Mouse (Mus musculus): ENCODE results near the gene G6pc3. TPM values are rescaled to one million over a fixed set of nuclear protein-coding genes. Genes with fewer than 3 reads are reported as not detected.

Gene G6pc3
- polyA plus RNA-seq, 1 experiment = 87.5 TPM

DNA sequence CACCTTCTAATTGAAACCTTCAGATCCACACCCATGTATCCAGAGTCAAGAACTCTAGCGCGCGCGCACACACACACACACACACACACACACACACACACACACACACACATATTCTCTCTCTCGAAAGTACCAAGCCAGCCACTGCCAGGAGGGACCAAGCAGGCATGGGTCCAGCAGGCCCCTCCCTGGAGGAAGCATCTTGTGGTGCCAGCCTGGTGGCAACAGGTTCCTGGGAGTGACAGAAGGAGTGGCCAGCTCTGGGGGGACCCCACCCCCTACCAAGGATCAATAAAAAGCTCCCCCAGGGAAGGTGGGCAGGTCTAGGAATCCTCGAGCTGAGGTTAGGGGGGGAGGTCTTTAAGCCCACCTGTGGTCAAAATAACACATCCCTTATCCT is 28.0 kb downstream of the G6pc3 start:
- no peak for DNase-seq (ENCODE audit: extremely low spot score in 1 of 2, low spot score in 1 of 2)

DNA sequence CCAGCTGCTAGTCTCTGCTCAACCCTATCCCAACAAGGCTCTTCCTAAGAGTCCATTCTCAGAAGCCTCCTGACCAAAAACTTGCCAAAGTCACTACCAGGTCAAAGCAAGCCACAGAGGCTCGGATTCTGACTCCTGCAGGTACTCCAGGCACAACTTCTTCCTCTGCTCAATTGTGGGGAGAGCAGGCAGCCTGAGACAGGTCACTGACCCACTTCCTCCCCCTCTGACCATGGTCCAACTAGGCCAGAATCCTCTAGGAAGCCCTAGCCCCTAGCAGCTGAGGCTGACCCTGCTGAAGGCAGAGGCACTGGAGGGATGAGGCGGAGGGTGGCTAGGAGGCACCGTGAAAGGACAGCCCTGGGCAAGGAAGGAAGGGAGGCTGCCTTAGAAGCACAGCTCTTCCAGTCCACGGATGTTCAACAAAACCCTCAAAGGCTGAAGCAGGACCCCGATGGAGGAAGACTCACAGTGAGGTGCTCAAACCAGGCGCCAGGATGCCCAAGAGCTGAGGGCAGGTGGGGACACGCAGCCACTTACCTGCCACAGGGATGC is 28.5 kb downstream of the G6pc3 start:
- DNase-seq (ENCODE audit: extremely low spot score in 1 of 2, low spot score in 1 of 2) = no peak

DNA sequence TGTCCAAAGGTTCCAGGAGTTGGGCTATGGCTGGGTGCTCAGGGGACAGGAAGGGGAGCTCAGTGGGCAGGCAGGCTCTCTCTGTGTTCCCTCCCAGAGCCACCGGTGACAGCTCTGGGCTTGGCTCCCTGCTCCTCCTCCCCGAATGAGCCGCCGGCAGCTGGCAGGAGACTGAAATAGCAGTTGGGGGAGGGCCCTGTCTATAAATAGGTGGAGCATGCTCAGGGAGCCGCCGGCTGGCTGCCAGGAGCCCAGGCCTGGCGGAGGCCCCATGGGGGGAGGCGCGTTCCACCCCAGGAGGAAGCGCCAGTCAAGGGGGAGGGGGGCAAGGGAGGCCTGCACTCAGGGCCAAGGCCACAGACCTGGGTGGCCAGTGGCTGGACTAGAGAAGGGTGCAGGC is 29.4 kb downstream of the G6pc3 start:
- peak; percentile 94 to 98 for DNase-seq (ENCODE audit: extremely low spot score in 1 of 2, low spot score in 1 of 2)

DNA sequence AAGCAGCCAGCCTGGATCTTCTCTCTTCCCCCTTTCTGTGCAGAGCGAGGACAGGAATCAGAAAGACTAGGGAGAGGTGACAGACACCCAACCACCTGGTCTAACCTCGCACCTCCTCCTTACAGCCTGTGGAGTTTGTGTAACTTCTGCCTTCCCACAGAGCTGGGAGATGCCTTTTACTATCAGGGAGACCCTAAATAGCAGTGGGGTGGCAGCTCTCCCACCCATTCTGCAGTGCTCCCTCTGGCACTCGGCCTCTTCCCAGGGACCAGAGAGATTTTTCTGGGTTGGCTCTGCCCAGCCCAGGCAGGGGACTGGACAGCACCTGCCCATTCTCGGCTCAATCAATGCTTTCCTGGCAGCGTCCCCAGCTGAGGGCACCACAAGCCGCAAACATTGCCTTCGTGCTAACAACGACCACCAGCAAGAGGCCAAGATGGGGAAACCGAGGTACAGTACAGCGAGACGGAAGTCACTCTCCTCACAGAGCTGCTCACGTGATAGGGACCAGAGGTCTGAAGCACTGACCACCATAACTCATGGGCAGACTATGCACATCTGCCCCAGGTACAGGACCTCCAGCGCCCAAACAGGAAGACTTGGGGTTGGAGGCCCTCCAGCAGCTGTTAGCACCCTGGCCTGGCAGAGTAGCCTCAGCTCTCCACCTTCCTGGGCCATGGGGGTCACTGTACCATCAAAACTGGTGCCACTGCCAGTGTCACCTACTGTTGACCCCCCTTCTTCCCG is 30.0 kb downstream of the G6pc3 start:
- DNase-seq (ENCODE audit: extremely low spot score in 1 of 2, low spot score in 1 of 2) = no peak

DNA sequence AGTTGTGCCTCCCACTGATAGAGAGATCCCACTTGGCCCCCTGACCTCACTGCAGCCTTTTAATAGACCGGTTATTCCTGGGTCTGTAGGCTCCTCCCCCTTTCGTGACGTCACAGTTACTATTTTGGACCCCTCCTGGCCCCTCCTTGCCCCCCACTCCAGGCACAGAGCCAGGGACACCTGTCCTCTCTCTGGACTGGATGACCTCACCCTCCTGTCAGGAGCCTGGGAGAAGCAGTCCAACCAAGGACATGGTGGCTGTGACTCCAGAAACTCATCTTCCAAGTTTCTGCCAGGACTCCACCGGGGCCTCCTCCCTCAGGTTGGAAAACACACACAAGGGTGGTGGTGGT is 30.6 kb downstream of the G6pc3 start:
- DNase-seq (ENCODE audit: extremely low spot score in 1 of 2, low spot score in 1 of 2) = no peak

DNA sequence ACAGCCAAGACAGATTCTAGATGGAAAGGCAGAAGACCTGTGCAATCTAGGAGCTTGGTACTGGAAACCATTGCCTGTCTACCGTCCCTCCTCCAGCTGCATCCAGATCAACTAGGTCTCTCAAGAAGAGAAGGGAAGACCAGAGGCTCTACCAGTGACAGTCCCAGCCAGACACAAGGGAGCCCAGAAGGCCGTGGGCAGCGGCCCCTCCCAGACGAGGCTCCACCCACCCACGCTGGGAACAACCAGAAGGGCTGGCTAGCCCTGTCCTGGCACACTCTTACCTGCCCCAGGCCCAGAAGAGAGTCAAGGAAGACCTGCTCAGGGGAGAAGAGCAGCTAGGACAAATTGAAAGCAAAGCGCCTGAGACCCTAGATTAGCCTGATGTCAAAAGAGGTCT is 31.0 kb downstream of the G6pc3 start:
- DNase-seq (ENCODE audit: extremely low spot score in 1 of 2, low spot score in 1 of 2) = no peak

DNA sequence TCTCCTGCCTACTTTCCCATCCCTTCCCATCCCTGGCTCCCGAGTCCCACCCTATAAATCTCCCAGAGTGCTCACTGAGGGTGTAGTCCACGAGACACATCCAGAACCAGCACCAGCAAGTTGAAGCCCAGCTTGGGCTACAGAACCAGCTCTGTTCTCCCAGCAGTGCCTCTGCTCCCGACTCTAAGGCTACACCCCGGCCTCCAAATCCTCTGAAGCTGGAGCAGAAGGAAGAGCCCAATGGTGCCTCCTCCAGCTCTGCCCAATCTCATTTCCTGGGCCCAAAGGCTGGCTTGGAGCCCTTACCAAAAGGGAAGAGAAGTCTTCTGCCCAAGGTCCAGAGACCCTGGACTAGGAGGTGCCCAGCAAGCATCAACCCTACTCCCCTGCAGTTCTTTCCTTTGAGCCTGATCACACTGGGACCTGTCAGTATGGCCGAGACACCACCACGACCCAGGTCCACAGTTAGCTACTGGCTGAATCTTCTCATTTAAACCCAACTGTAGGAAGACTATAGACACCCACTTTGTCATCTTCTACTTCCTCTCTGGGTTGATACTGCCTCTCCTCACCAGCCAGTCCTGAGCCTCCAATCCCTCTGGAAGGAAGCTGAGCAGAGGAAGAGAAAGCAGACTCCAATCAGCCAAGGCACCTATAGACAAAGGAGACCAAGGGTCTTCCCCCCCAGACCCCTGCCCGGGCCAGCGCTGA is 32.0 kb downstream of the G6pc3 start:
- no peak for DNase-seq (ENCODE audit: extremely low spot score in 1 of 2, low spot score in 1 of 2)

DNA sequence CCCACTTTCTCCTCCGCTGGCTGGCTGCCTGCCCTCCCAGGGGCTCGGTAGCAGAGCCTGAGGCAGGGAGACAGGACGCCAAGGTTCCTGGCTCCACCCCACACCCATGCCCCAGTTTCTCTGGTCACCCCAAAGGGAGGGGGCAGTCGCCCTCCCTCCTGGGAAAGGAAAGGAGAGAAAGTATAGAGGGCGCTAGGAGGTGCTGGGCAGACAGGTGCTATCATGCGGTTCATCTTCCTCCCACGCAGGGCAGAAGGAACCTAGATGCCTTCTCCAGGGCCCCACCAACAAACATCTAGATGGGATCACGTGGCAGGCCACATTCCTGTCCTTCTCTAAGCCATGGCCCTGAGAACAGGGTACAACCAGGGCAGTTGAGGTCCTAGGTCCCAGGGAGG is 32.5 kb downstream of the G6pc3 start:
- DNase-seq (ENCODE audit: extremely low spot score in 1 of 2, low spot score in 1 of 2) = no peak

DNA sequence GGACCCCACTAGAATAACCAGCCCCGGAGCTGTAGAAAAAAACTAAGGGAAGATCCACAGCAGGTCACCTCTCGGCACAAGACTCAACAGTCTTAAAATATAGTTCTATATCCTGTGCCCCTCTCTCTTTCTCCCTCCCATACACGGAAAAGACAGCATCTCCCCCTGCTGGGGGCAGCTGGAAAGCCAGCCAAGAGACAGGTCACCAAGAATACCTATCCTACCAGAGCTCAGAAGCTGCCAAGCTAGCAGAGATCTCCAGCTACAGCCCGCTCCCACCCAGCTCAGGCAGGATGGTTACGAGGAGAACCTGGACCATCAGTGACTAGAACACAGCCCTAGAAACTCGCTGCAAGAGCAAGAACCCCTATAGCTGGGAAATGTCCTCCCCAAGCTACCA is 33.7 kb downstream of the G6pc3 start:
- DNase-seq (ENCODE audit: extremely low spot score in 1 of 2, low spot score in 1 of 2) = no peak

DNA sequence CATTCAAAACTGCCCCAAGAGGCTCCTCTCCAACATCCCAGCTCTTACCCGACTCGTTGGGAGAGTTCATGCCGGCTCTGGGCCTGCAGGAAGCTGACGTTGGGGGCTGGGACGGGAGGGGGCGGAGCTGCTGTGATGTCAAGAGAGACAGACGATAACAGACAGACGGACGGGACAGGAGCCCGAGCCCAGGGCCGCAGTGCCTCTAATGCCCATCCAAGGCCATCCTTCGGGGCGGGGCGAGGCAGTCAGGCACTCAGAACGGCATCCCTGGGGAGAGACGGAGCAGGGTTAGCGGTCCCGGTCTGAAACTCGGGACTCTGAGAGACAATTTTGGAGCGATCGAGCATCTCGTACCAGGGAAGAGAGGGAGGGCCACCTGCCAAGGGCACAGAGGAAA is 35.3 kb downstream of the G6pc3 start:
- DNase-seq (ENCODE audit: extremely low spot score in 1 of 2, low spot score in 1 of 2) = no peak

DNA sequence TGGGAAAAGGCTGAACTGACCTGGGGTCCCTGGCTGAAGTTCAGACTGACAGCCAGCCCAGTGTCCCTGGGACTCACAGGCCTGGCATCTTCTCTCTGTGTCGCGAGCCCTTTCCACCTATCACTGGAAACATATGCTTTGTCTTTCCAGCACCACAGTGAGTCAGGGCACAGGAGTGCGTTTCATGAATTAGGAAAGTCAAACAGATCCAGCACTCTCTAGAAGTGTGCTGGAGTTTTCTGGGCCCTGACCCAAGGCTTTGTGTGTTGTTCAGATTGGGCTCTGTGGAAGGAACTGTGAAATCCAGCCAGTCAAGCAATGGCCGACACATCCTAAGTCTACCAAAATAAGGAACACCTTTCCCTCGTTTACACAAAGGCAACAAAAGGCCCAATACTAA is 35.8 kb downstream of the G6pc3 start:
- DNase-seq (ENCODE audit: extremely low spot score in 1 of 2, low spot score in 1 of 2) = no peak

DNA sequence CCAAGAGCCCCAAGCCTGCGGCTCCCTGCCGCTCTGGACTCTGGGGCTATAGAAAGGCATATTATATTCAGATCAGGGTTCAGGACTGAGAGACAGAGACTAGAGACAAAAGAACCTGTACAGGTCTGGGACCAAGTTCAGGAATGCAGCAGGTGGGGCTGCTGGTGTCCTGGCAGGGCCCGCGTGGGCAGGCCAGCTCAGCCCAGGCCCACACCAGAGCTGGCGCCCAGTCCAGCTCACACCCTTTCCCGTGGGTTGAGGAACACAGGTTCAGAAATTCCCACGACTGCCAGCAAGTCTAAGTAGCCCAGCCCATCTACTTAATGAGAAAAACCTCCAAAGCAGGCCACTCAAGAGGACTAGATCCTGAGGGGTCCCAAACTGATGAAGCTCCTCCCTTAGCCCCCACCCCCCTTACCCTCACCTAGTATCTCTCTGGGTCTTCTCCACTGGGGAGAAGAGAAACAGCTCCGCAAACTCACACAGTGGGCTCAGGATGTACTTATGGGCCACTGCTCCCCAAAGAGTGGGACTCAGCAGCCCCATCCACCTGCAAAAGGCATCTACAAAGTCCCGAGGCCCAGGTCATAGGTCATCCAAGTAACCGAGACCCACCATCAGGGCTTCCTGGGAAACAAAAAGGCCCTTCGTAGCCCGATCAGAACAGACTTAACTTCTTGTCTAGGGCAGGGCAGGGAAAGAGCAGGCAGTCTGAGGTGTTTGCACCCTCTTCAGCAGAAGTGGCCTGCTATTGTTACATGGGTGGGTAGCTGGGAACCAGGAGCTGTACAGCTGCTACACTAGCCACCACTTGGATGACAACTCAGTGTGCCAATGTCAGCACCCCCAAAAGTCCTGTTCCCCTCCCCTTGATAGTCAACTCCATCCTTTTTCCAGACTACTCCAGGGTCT is 36.9 kb downstream of the G6pc3 start:
- DNase-seq (ENCODE audit: extremely low spot score in 1 of 2, low spot score in 1 of 2) = no peak

DNA sequence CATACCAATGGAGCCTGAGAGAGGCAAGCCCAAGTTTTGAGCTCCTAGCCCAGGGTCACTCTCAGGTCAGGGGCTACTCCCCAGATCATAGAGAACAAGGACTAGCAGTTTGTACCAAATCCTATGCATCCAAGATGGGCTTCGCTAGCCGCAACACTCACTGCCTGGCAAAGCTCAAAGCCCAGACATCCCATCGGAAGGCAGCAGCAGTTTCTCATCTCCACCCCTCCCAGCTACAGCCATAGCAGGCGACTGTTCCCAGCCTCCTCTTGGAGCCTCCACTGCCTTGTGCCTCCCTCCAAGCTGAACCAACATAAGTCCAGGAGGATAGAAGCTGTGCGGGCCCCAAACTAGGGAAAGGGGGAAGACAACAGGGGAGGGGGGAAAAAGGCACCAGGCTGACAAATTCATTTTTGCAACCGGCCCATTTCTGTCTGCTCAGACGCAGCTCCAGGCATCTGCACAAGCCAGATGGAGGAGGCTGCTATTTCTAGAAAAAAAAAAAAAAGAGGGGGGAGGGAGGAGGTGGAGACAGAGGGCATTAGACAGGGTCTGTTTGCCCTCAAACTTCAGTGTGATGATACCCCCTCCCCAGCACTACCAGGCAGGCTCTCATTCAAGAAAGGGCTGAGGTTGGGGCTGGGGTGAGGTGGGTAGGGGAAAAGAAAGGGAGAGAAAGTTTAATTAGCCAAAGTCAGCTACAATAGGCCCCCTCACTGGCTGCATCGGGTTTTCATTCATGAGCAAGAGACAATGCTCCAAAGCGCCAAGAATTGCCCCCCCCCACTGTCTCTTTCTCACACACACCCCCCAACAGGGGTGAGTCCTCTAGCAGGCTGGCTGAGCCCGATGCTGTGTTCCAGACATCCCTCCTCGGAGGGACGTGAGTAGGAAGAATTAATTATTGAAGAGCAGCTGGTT is 38.1 kb downstream of the G6pc3 start:
- no peak for DNase-seq (ENCODE audit: extremely low spot score in 1 of 2, low spot score in 1 of 2)

DNA sequence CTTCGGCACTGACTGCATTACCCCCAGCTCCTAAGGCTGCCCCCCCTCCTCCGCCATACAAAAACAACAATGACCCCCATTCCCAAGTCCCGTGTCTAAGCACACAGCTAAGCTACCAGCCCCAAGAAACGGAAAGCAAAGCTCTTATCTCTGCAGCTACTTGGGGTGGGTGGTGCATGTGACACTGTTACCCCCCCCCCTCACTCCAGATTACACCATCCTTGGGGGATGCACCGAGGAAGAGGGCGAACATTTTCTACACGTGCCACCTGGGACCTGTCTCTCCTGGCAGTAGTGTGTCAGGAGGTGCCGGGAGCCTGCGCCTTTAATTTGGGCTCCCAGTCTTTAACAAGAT is 38.7 kb downstream of the G6pc3 start:
- DNase-seq (ENCODE audit: extremely low spot score in 1 of 2, low spot score in 1 of 2) = no peak

DNA sequence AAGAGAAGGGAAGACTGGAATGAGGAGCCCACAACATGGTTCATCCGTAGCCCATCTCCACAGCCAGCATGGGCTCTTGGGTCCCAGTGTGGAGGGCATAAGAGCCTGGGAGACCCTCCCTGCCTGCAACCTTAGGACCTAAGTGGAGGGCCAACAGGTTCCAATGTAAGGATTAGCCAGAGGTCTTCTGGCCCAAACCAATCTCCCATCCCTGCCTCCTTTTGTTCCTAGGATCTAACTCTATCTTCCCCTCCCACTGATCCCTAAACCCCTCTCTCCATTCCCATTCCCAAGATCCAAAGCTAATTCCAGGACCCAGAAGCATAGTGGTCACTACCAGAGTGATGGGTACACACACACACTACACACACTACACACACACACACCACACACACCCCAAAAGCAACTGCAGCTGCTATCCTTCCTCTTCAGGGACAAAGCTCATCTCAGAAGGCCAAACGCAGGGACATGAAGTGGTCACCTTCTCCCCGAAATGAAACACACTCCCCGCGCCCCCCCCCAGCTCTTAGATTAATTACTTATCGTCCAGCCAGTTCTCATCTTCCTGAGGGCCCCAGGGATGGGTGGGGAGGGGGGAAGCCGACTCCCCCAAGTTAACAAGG is 39.3 kb downstream of the G6pc3 start:
- no peak for DNase-seq (ENCODE audit: extremely low spot score in 1 of 2, low spot score in 1 of 2)

DNA sequence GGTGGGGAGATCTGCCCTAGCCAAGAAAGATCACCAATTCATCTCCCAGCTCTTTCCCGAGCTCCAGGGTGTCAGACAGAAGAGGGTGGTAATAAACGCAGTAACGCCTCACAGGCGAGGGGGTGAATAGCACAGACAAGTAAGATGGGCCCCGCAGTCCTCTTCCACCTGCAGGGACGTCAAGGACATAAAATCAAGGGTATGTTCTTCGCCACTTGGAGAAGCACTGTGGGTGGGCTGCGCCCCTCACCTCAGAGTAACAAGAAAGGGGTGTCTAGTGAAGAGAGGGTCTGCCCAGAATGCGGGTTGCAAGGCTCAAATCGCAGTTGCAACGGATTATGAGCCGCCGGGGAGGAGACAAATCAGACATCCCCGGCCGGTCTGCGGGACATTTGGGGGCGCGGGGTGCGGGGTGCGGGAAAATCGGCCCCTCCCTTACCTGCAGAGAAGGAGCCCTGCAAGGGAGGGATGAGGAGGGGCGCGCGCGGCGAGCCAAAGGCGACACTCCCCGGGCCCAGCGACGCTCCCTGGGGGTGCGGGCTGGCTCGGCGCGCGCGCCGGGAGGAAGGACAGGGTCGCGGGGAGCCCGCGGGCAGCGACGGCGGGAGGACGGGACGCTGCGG is 40.0 kb downstream of the G6pc3 start:
- no peak for DNase-seq (ENCODE audit: extremely low spot score in 1 of 2, low spot score in 1 of 2)

DNA sequence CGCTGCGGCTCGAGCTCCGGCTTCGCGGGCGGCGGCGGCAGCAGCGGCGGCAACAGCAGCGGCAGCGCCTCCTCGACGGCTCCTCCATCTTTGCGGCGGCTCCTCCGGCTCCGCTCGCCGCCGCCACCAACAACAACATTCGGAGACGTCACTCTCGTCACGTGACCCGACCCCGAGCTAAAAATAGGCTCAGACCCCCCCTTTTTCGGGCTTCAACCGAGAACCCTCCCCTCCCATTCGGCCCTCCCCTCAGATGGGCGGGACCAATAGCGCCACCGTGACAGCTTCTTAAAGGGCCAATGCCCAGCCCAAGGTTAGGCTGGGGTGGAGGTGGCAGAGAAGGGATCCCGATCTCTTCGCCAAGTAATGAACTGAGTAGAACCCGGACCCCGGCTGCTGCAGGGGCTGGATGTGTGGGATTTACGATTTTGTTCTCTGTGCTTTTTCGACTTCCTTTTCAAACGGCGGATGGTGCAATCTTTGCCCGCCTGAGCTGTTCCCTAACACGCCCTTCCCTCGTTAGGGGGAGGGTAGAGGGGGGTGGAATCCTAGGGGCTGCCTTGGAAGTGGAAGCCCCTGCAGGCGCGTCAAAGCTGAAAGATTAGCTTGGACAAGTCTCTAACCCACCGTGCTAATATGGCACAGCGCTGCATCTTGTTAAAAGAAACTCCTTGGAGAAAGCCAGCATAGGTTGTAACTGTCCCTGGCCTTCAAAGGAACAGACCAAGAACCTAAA is 40.8 kb downstream of the G6pc3 start, which contains the start of gene Hdac5:
Hdac5 (minus strand) TSS at position 161 of the 736 bp plus-strand sequence.
- DNase-seq (ENCODE audit: extremely low spot score in 1 of 2, low spot score in 1 of 2) = peak; percentile 97 to 99

DNA sequence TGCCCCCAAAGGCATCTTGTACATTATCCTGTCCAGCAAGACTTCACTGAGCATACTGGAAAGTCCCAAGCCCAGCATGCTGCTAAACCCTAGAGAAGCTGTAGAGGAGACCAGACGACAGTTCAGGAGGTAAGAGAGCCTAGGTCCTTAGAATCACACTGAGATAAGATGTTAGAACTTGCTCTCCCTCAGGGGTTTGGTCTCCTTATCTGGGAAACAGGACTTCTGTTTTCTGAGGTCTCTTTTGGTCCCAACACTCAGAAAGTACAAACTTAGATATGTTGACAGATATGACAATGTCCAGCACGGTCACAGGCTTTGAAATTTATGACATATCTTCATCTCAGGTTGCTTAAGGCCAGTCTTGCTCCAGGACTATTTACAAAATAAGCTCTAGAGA is 46.6 kb downstream of the G6pc3 start:
- no peak for DNase-seq (ENCODE audit: extremely low spot score in 1 of 2, low spot score in 1 of 2)

DNA sequence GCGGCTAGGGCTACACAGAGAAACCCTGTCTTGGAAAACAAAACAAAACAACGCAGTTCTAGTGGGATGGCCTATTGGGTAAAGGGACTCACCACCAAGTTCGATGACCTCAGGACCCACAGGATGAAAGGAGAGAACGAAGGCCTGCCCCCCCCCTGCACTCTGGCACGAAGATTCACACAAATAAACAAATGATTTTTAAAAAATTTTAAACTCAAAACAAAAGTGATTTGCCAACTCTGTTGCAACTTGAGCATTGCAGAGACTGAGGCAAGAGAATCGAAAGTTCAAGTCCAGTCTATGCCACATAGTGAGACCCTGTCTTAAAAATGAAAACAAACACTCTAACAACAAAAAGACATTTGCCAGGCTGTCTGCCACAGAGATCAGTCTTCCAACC is 51.2 kb downstream of the G6pc3 start:
- no peak for DNase-seq (ENCODE audit: extremely low spot score in 1 of 2, low spot score in 1 of 2)

Data from frontal cortex, adult 2 months (tissue).